Mouse (Mus musculus) intestine, embryonic 14.5 days (tissue): ENCODE data around the gene Odf4. TPM values are rescaled to one million over a fixed set of nuclear protein-coding genes. Genes with fewer than 3 reads are reported as not detected.
"Not testable (repeated sequence)": the region's sequence is repeated elsewhere in the genome, so short reads cannot be mapped to it uniquely, and the experiment has no call there.

Source experiments
- ATAC-seq: fragments of 200-750 bp; cut with Nextera tagmentation; replicated peaks from 2 replicates; pipeline ENCODE4 v1.8.0; 2017; ENCODE audit warnings: low read depth, moderate number of reproducible peaks, moderate TSS enrichment, moderate library complexity; ENCODE audit not compliant: low FRiP score, low TSS enrichment
- DNase-seq: peaks from one replicate; pipeline ENCODE4 v3.0.0-alpha.2; 2018; ENCODE audit warnings: low spot score
- H3K27ac ChIP-seq: fragments of 300-500 bp; sonication (generic); 2 replicates; pipeline ENCODE4 v1.5.1; 2014; ENCODE audit warnings: low read depth, mild to moderate bottlenecking, control low read depth
- H3K27me3 ChIP-seq: fragments of 300-500 bp; sonication (generic); replicated peaks from 2 replicates; pipeline ENCODE4 v1.6.1; 2014; ENCODE audit warnings: low read length, control low read depth; ENCODE audit not compliant: control insufficient read depth, insufficient read depth
- H3K36me3 ChIP-seq: fragments of 300-500 bp; sonication (generic); 2 replicates; pipeline ENCODE4 v1.6.1; 2014; ENCODE audit warnings: low read length, control low read depth; ENCODE audit not compliant: control insufficient read depth, insufficient read depth
- H3K4me1 ChIP-seq: fragments of 300-500 bp; sonication (generic); replicated peaks from 2 replicates; pipeline ENCODE4 v1.6.1; 2014; ENCODE audit warnings: low read length, control low read depth, mixed read lengths; ENCODE audit not compliant: control insufficient read depth, insufficient read depth
- H3K4me2 ChIP-seq: fragments of 300-500 bp; sonication (generic); 2 replicates; pipeline ENCODE4 v1.6.1; 2014; ENCODE audit warnings: low read length
- H3K4me3 ChIP-seq: fragments of 300-500 bp; sonication (generic); 2 replicates; pipeline ENCODE4 v1.5.1; 2014; ENCODE audit warnings: low read depth, low read length, control low read depth, mixed read lengths
- H3K9ac ChIP-seq: fragments of 300-500 bp; sonication (generic); 2 replicates; pipeline ENCODE4 v1.6.1; 2014; ENCODE audit warnings: mild to moderate bottlenecking, low read length
- H3K9me3 ChIP-seq: fragments of 300-500 bp; sonication (generic); 2 replicates; pipeline ENCODE4 v1.6.1; 2016; ENCODE audit warnings: low read length, control low read depth; ENCODE audit not compliant: control insufficient read depth
- WGBS: fragments of 180-500 bp; shearing (Covaris S2); extraction: QIAGEN DNeasy Blood & Tissue Kit; methylation state at CpG from one replicate; pipeline ENCODE4 v1.1.7; 2014; 5-methylcytosine and 5-hydroxymethylcytosine counted together
- polyA plus RNA-seq: library from polyadenylated mRNA; unstranded; fragments of >200 nt; fragmentation: Nextera tagmentation; extraction: Ambion mirVana; gene quantifications from 2 replicates; pipeline ENCODE4 v1.2.1, GENCODE M21; 2014

Gene Odf4
- 0.22 TPM in 1 of 2 replicates, not detected in the other for polyA plus RNA-seq

GRCm38 (mm10) chr11:68926981-68927380 lies at the start of gene Odf4:
Gene Odf4, minus strand, starts transcription at chr11:68927081.
- Histone ChIP-seq H3K4me3 (no peak within 1 kb of the TSS), H3K27me3 (no peaks in the 10 kb centered on the region), H3K9me3 (no peaks in the 10 kb centered on the region), H3K4me2 (no peak within 1 kb of the TSS), H3K36me3 (no peaks in the 10 kb centered on the region), H3K9ac (no peak within 1 kb of the TSS), H3K27ac (no peak within 1 kb of the TSS), H3K4me1 (no peaks in the 10 kb centered on the region; the same call in 1 of the 2 replicates)
- DNase-seq = no peak
- ATAC-seq = no peak
- WGBS = 82% methylated on average over 3 of the region's 3 CpGs

GRCm38 (mm10) chr11:68975601-68976000 lies 48.7 kb upstream of the Odf4 start:
- Histone ChIP-seq H3K4me2 (no peak overlapping the region), H3K9ac (no peak overlapping the region), H3K9me3 (no peaks in the 10 kb centered on the region), H3K4me3 (no peak overlapping the region), H3K4me1 (peaks cover 4% of the 10 kb centered on the region; the same call in 1 of the 2 replicates), H3K27me3 (no peaks in the 10 kb centered on the region), H3K36me3 (no peaks in the 10 kb centered on the region), H3K27ac (no peak overlapping the region)
- DNase-seq (no peak), ATAC-seq (no peak)
- 91% methylated on average over 1 of the region's 1 CpGs for WGBS

- 77% methylated on average over 7 of the region's 7 CpGs for WGBS
- Histone ChIP-seq H3K4me2 (peak within 1 kb of the TSS; percentile 76), H3K27ac (no peak within 1 kb of the TSS), H3K9me3 (no peaks in the 10 kb centered on the region), H3K4me3 (peak within 1 kb of the TSS; percentile 46), H3K9ac (0 out of 2 replicates have a peak within 1 kb of the TSS, but pooled peaks have one; percentile 7), H3K27me3 (no peaks in the 10 kb centered on the region), H3K36me3 (no peaks in the 10 kb centered on the region), H3K4me1 (peaks cover 4% of the 10 kb centered on the region; the same call in 1 of the 2 replicates)
- ATAC-seq (no peak), DNase-seq (no peak)
These were observed 48.2 kb upstream of the Odf4 start, which contains the start of gene Rangrf for GRCm38 (mm10) chr11:68975085-68975484. Gene Rangrf, minus strand, starts transcription at chr11:68975185.

- WGBS = 36% methylated on average over 6 of the region's 6 CpGs
These were observed 47.2 kb upstream of the Odf4 start for GRCm38 (mm10) chr11:68974059-68974450.

GRCm38 (mm10) chr11:68973250-68974058 lies 46.6 kb upstream of the Odf4 start:
- ATAC-seq (peak; percentile 91), DNase-seq (peak; percentile 92)
- Histone ChIP-seq H3K4me3 (peak overlapping the region; percentile 46), H3K9ac (peak overlapping the region; percentile 32; the same call in 1 of the 2 replicates), H3K4me2 (peak overlapping the region; percentile 76)
- H3K9me3 ChIP-seq, H3K4me1 ChIP-seq, H3K27ac ChIP-seq, H3K27me3 ChIP-seq, H3K36me3 ChIP-seq: not testable (repeated sequence)
- under 1% methylated on average over 37 of the region's 38 CpGs for WGBS

More at GRCm38 (mm10) chr11:68974059-68974450, 47.2 kb upstream of the Odf4 start:
- H3K9me3 ChIP-seq = no peaks in the 10 kb centered on the region
- ATAC-seq (no peak), DNase-seq (no peak)
- peaks cover 4% of the 10 kb centered on the region; the same call in 1 of the 2 replicates for H3K4me1 ChIP-seq
- H3K4me3 ChIP-seq = peak overlapping the region; percentile 46
- H3K27ac ChIP-seq = no peak overlapping the region
- H3K27me3 ChIP-seq = no peaks in the 10 kb centered on the region
- 0 out of 2 replicates have a peak overlapping the region, but pooled peaks have one; percentile 7 for H3K9ac ChIP-seq
- H3K4me2 ChIP-seq = peak overlapping the region; percentile 76
- H3K36me3 ChIP-seq = no peaks in the 10 kb centered on the region

GRCm38 (mm10) chr11:68970232-68970631 lies 43.4 kb upstream of the Odf4 start:
- Histone ChIP-seq H3K36me3 (no peaks in the 10 kb centered on the region), H3K27me3 (no peaks in the 10 kb centered on the region), H3K4me1 (peaks cover 8% of the 10 kb centered on the region; the same call in 1 of the 2 replicates), H3K27ac (no peak overlapping the region), H3K4me3 (no peak overlapping the region), H3K9ac (no peak overlapping the region), H3K9me3 (no peaks in the 10 kb centered on the region), H3K4me2 (no peak overlapping the region)
- no peak for ATAC-seq
- DNase-seq = no peak
- WGBS = 64% methylated on average over 4 of the region's 4 CpGs

GRCm38 (mm10) chr11:68968752-68969151 lies 41.9 kb upstream of the Odf4 start:
- 87% methylated on average over 11 of the region's 11 CpGs for WGBS
- H3K4me3 ChIP-seq = no peak overlapping the region
- no peaks in the 10 kb centered on the region for H3K9me3 ChIP-seq
- H3K36me3 ChIP-seq = no peaks in the 10 kb centered on the region
- H3K27ac ChIP-seq = no peak overlapping the region
- no peak overlapping the region for H3K4me2 ChIP-seq
- ATAC-seq = no peak
- peaks cover 8% of the 10 kb centered on the region; the same call in 1 of the 2 replicates for H3K4me1 ChIP-seq
- no peaks in the 10 kb centered on the region for H3K27me3 ChIP-seq
- H3K9ac ChIP-seq = no peak overlapping the region
- DNase-seq = no peak

GRCm38 (mm10) chr11:68967337-68968282 lies 40.7 kb upstream of the Odf4 start, which contains the start of gene Slc25a35:
Gene Slc25a35, plus strand, starts transcription at chr11:68968131.
- ATAC-seq = peak; percentile 94
- Histone ChIP-seq H3K4me1 (peaks cover 4% of the 10 kb centered on the region; the same call in 1 of the 2 replicates), H3K9ac (peak within 1 kb of the TSS; percentile 41), H3K4me3 (peak within 1 kb of the TSS; percentile 48), H3K27me3 (no peaks in the 10 kb centered on the region), H3K4me2 (peak within 1 kb of the TSS; percentile 93), H3K27ac (no peak within 1 kb of the TSS), H3K36me3 (no peaks in the 10 kb centered on the region), H3K9me3 (no peaks in the 10 kb centered on the region)
- under 1% methylated on average over 50 of the region's 50 CpGs for WGBS
- DNase-seq = peak; percentile 88
